Mouse (Mus musculus) hindbrain, embryonic 14.5 days (tissue): Measurements from ENCODE around the gene Cpne2. TPM values are rescaled to one million over a fixed set of nuclear protein-coding genes. Genes with fewer than 3 reads are reported as not detected.

Experiments used
- ATAC-seq: fragments of 200-750 bp; cut with Nextera tagmentation; 2 replicates; pipeline ENCODE4 v1.8.0; 2017; ENCODE audit warnings: moderate number of reproducible peaks, mild to moderate bottlenecking, moderate TSS enrichment, moderate library complexity; ENCODE audit not compliant: low FRiP score
- DNase-seq: peaks from one replicate; pipeline ENCODE4 v3.0.0-alpha.2; 2015; ENCODE audit warnings: low spot score
- H3K27ac ChIP-seq: fragments of 300-500 bp; sonication (generic); 2 replicates; pipeline ENCODE4 v1.5.1; 2014; ENCODE audit warnings: mild to moderate bottlenecking, moderate library complexity
- H3K27me3 ChIP-seq: fragments of 300-500 bp; sonication (generic); 2 replicates; pipeline ENCODE4 v1.6.1; 2014; ENCODE audit warnings: mild to moderate bottlenecking, low read length, mixed read lengths; ENCODE audit not compliant: control insufficient read depth, insufficient read depth
- H3K36me3 ChIP-seq: fragments of 300-500 bp; sonication (generic); replicated peaks from 2 replicates; pipeline ENCODE4 v1.6.1; 2014; ENCODE audit not compliant: control insufficient read depth, insufficient read depth
- H3K4me1 ChIP-seq: fragments of 300-500 bp; sonication (generic); replicated peaks from 2 replicates; pipeline ENCODE4 v1.6.1; 2014; ENCODE audit warnings: antibody characterized with exemption, low read length, mixed read lengths; ENCODE audit not compliant: control insufficient read depth, insufficient read depth
- H3K4me2 ChIP-seq: fragments of 300-500 bp; sonication (generic); replicated peaks from 2 replicates; pipeline ENCODE4 v1.6.1; 2014; ENCODE audit warnings: mild to moderate bottlenecking, moderate library complexity
- H3K4me3 ChIP-seq: fragments of 300-500 bp; sonication (generic); replicated peaks from 2 replicates; pipeline ENCODE4 v1.5.1; 2014; ENCODE audit warnings: mild to moderate bottlenecking, low read length
- H3K9ac ChIP-seq: fragments of 300-500 bp; sonication (generic); 2 replicates; pipeline ENCODE4 v1.6.1; 2014
- H3K9me3 ChIP-seq: fragments of 300-500 bp; sonication (generic); 2 replicates; pipeline ENCODE4 v1.6.1; 2016; ENCODE audit warnings: low read length; ENCODE audit not compliant: control insufficient read depth
- WGBS: fragments of 180-500 bp; shearing (Covaris S2); extraction: QIAGEN DNeasy Blood & Tissue Kit; methylation state at CpG from one replicate; pipeline ENCODE4 v1.1.7; 2014; 5-methylcytosine and 5-hydroxymethylcytosine counted together
- polyA plus RNA-seq: library from polyadenylated mRNA; unstranded; fragments of >200 nt; fragmentation: Nextera tagmentation; extraction: Ambion mirVana; gene quantifications from 2 replicates; pipeline ENCODE4 v1.2.1, GENCODE M21; 2014

Cpne2 gene
- polyA plus RNA-seq, 1 experiment from 2014 or later, result 21.6 TPM

DNA sequence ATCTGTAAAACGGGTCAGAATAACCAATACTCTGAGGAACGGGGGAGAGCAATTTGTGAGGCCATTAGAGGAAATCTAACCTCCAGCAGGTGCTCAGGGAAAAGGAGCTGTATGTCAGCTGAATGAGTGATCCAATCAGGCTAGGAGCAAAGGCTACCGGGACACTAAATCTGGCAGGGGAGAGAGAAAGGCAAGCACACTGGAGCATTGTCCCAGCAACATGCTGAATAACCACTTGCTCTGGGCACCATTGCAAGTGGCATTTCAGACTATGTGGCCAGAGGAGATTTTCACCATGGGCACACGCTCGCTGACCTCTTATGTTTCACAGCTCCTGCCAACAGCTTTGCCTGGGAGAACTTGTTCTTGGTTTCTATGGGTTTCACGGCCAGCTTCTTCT, 49.8 kb downstream of the Cpne2 start:
- no peak overlapping the region for H3K4me2 ChIP-seq
- no peak overlapping the region for H3K4me3 ChIP-seq
- no peaks in the 10 kb centered on the region for H3K9me3 ChIP-seq
- 92% methylated on average over 6 of the region's 6 CpGs for WGBS
- ATAC-seq (no peak), DNase-seq (no peak)
- H3K4me1 ChIP-seq, result no peaks in the 10 kb centered on the region
- no peaks in the 10 kb centered on the region for H3K27me3 ChIP-seq
- peaks cover 87% of the 10 kb centered on the region for H3K36me3 ChIP-seq
- H3K9ac ChIP-seq, result no peak overlapping the region
- H3K27ac ChIP-seq, result peak overlapping the region; percentile 38; the same call in 1 of the 2 replicates

DNA sequence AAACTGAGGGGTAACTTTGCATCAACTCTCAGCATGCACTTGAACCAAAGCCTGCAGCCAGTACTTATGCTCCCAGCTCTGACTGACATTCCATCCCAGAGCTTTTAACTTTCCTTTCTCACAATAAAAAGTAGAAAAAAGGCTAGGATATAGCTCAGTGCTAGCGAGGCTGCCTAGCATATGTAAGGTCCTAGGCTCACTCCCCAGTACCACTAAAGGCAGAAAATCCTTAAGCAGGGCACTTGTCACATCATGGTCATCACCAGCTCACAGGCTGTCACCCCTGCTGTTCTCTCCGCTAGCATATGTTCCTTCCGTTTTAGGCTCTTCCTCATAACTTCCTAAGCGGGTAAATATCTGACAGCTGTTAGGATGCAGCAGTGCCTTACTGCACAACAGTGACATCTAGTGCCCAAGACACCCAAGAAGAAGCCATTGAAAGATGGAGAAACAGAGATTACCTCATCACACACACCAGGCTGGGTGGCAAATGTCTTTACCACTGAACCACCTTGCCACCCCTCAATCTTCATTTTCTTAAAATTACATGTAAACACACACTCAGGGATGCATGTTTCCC, 51.5 kb downstream of the Cpne2 start:
- no peak overlapping the region for H3K9ac ChIP-seq
- peak; percentile 82 for DNase-seq
- no peak overlapping the region for H3K4me2 ChIP-seq
- 36% methylated on average over 4 of the region's 4 CpGs for WGBS
- no peaks in the 10 kb centered on the region for H3K9me3 ChIP-seq
- H3K27me3 ChIP-seq, result no peaks in the 10 kb centered on the region
- H3K27ac ChIP-seq, result no peak overlapping the region
- H3K4me1 ChIP-seq, result no peaks in the 10 kb centered on the region
- peak; percentile 66; the same call in 1 of the 2 replicates for ATAC-seq
- H3K36me3 ChIP-seq, result peaks cover 84% of the 10 kb centered on the region
- H3K4me3 ChIP-seq, result no peak overlapping the region

DNA sequence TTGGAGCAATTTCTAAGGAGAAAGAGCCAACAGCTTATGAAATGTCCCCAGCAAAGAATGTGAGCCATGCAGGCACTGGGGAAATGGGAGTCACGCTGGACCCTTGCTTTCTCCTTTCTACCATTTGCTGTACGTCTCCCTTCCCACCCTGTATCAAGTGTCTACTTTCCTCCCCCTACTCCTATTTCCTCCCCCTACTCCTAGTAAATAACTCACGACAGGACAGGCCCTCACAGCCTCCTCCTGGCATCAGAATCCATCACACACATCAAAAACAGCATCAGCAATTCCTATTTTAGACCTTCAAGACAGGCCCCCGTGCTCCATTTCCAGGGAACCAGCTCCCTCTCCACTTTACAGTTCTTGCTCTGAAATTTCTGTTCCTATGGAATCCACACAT, 58.9 kb downstream of the Cpne2 start:
- ATAC-seq (no peak), DNase-seq (no peak)
- Histone ChIP-seq H3K9me3 (no peaks in the 10 kb centered on the region), H3K4me1 (no peaks in the 10 kb centered on the region), H3K4me3 (no peak overlapping the region), H3K27ac (no peak overlapping the region), H3K9ac (no peak overlapping the region), H3K27me3 (no peaks in the 10 kb centered on the region), H3K36me3 (peaks cover 24% of the 10 kb centered on the region), H3K4me2 (no peak overlapping the region)
- WGBS, result 87% methylated on average over 4 of the region's 4 CpGs

DNA sequence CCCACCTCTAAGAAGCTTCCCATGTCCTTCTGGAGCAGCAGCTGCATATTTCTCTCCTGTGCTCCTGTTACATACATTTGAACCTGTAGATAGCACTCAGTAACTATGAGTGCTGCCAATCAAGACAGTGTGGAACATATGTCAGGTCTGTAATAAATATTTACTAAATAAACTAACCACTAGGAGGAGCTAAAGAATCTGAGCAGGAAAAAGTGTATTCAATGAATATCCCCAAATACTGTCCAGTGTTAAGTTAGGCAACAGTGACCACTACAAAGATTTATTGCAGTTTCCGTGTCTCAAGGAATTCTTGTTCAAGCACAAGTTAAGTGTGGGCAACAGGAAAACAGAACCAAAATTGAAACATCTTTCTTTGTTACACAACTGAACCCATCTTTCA, 61.4 kb downstream of the Cpne2 start:
- Histone ChIP-seq H3K4me2 (no peak overlapping the region), H3K27me3 (no peaks in the 10 kb centered on the region), H3K9me3 (no peaks in the 10 kb centered on the region), H3K36me3 (peaks cover 2% of the 10 kb centered on the region; the same call in 1 of the 2 replicates), H3K4me3 (no peak overlapping the region), H3K4me1 (0 out of 2 replicates have a peak, but pooled peaks cover under 1% of the 10 kb centered on the region), H3K27ac (no peak overlapping the region), H3K9ac (no peak overlapping the region)
- ATAC-seq (no peak), DNase-seq (peak; percentile 48)
- WGBS, result 70% methylated on average over 1 of the region's 1 CpGs

DNA sequence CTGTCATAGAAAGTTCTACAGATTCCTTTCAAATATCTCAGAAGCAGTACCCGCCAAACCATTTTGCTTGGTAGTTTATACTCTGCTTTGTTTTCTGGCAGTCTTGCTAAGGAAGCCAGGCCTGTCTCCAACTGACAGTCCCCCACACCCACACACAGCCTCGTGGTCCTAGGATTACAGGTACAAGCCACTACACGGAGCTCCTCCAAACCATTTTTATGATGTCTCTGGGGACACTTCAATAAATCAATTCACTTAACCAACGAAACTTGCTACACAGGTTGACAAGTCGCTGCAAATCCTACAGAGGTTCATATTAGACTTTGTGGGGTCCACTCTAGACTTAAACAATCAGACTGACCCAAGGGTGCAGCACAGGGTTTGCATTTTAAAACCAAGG, 67.7 kb downstream of the Cpne2 start:
- no peak for DNase-seq
- ATAC-seq, result no peak

DNA sequence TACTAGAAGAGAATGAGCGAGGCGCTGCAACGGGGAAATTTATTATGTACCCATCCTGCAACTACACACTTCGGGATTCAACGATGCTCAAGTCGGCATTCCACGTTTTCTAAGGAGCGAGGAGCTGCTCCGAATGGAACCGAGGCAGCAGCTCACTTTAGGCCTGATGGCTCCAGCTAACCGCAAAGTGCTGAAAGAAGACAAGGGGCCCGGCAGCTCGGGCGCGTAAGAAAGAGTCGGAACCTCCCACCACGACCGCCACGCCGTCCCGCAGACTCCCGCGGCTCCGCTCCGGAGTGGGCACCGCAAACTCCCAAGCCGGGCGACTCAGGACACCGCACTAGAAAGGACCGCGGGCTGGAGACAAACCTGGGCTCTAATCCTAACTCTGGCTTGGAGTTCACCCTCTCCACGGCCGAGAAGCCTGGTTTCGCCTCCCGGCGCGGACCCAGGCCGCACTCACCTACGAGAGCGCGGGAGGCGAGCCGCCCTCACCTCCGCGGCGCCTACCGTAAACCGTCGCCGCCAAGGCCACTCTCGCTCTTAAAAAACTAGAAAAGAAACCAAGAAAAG, 68.3 kb downstream of the Cpne2 start:
- H3K9ac ChIP-seq, result peak overlapping the region; percentile 81
- DNase-seq (no peak), ATAC-seq (peak; percentile 57)
- WGBS, result under 1% methylated on average over 51 of the region's 51 CpGs
- peak overlapping the region; percentile 90 for H3K4me2 ChIP-seq
- H3K4me1 ChIP-seq, result peaks cover 30% of the 10 kb centered on the region
- no peaks in the 10 kb centered on the region for H3K9me3 ChIP-seq
- H3K36me3 ChIP-seq, result no peaks in the 10 kb centered on the region
- peak overlapping the region; percentile 86 for H3K27ac ChIP-seq
- H3K4me3 ChIP-seq, result peak overlapping the region; percentile 90
- H3K27me3 ChIP-seq, result no peaks in the 10 kb centered on the region

More for the DNA sequence above, 67.7 kb downstream of the Cpne2 start:
- peak overlapping the region; percentile 90 for H3K4me3 ChIP-seq
- WGBS, result 28% methylated on average over 5 of the region's 5 CpGs
- H3K4me2 ChIP-seq, result peak overlapping the region; percentile 90
- H3K9me3 ChIP-seq, result no peaks in the 10 kb centered on the region
- no peaks in the 10 kb centered on the region for H3K36me3 ChIP-seq
- H3K4me1 ChIP-seq, result peaks cover 30% of the 10 kb centered on the region
- peak overlapping the region; percentile 81 for H3K9ac ChIP-seq
- no peak overlapping the region for H3K27ac ChIP-seq
- H3K27me3 ChIP-seq, result no peaks in the 10 kb centered on the region

DNA sequence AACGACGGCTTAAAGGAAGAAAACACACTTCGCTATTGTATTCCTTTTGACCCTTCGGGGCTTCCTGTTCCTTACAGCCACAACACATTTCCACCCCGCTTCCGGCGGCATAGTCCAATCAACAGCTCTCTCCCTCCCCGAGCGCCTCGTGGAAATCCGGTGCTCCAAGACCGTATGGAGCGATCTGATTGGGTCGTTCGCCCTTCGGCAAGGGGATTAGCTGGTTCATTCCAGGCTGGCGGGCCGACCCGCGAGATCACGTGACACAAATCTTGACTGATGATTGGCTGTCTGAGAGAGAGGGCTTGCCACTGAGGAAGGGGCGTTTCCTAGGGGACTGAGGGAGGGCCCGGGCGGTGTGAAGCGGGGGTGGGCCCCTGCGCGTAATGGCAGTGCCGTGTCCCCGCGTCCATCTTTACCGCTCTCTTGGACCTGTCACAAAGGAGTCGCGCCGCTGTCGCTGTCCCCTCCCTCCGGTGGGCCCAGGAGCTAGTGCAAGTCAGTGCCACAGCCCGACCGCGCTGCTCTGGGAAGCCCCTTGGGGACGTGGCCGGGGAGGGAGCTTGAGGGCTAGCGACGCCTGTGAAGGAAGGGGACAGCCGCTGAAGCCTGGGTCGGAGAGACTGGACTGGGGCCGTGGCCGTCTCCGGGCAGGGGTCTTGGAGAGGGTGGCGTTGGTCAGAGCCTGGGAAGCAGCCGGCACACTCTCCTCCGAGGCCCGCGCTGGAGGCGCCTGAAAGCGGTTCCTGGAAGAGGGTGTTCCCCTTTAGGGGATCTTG, 69.0 kb downstream of the Cpne2 start, which contains the start of the genes Rspry1 and Fam192a:
Rspry1 (plus strand) TSS at position 331 of the 779 bp plus-strand sequence.
Fam192a (minus strand) TSS at position 391 of the 779 bp plus-strand sequence.
- H3K36me3 ChIP-seq, result no peaks in the 10 kb centered on the region
- H3K9me3 ChIP-seq, result no peaks in the 10 kb centered on the region
- H3K27me3 ChIP-seq, result no peaks in the 10 kb centered on the region
- H3K4me3 ChIP-seq, result peak within 1 kb of the TSS; percentile 90
- H3K4me2 ChIP-seq, result peak within 1 kb of the TSS; percentile 97
- ATAC-seq (peak; percentile 99), DNase-seq (peak; percentile 100)
- WGBS, result under 1% methylated on average over 53 of the region's 55 CpGs
- peaks cover 30% of the 10 kb centered on the region for H3K4me1 ChIP-seq
- H3K9ac ChIP-seq, result peak within 1 kb of the TSS; percentile 92
- H3K27ac ChIP-seq, result peak within 1 kb of the TSS; percentile 87

DNA sequence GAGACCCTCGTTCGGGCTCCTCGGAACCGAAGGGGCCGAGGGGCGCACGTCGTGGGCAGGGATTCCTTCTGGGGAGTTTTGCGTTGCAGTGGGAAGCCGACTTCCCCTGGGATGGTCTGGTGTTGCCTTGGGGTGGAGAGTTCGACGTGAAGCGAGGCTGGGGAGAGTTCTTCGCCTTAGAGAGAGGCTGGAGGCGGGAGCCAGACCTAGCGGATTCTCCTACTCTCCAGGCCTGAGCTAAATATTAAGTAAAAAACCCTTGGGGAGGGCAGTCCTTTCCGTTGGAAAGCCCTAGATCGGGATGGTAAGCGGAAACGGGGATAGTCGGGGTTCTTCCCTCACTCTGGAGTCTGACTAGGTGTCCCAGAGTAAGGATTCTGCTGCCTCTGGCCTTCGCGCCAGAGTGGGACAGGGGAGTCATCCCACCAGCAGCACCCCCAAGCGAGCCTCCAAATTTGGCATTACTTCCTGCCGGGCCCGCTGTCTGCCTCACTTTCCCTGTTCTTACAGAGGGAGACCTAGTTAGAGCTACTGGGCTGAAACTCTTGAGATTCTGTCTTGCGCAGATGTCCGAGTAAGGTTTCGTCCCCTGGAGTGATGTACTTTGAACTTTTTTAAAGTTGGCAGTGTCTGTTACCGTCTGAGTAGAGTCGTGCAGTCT, 69.8 kb downstream of the Cpne2 start:
- no peak for ATAC-seq
- Histone ChIP-seq H3K36me3 (no peaks in the 10 kb centered on the region; the same call in 1 of the 2 replicates), H3K4me3 (peak overlapping the region; percentile 90)

DNA sequence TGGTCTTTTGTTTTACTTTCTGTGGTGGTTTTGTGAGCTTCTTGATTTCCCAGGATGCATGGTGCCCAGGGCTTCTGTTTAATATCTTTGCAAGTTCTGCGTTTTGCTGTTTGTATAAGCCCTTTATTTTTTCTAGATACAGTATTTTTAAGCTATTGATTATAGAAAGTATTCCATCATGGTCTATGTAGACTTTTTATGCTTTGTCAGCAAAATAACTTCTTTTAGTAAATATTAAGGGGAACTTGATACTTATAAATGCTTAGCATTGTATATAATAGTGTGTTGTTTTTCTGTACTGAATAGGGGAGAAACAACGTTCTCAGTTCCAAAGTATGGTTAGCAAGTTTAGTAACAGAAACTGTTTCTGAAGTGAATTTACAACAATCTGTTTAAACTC, 71.2 kb downstream of the Cpne2 start:
- H3K36me3 ChIP-seq, result no peaks in the 10 kb centered on the region; the same call in 1 of the 2 replicates
- no peak overlapping the region for H3K27ac ChIP-seq
- peak overlapping the region; percentile 97 for H3K4me2 ChIP-seq
- H3K9ac ChIP-seq, result no peak overlapping the region
- no peak overlapping the region for H3K4me3 ChIP-seq
- no peaks in the 10 kb centered on the region for H3K27me3 ChIP-seq
- no peaks in the 10 kb centered on the region for H3K9me3 ChIP-seq
- 84% methylated on average over 2 of the region's 2 CpGs for WGBS
- ATAC-seq (no peak), DNase-seq (no peak)
- peaks cover 30% of the 10 kb centered on the region for H3K4me1 ChIP-seq

More for the DNA sequence above, 69.8 kb downstream of the Cpne2 start:
- Histone ChIP-seq H3K27ac (peak overlapping the region; percentile 87), H3K4me2 (peak overlapping the region; percentile 97), H3K9ac (peak overlapping the region; percentile 92), H3K9me3 (no peaks in the 10 kb centered on the region), H3K4me1 (peaks cover 30% of the 10 kb centered on the region), H3K27me3 (no peaks in the 10 kb centered on the region)
- WGBS, result 1% methylated on average over 31 of the region's 31 CpGs
- DNase-seq, result peak; percentile 38
